Mouse (Mus musculus) liver, embryonic 14.5 days (tissue): ENCODE results near the gene Prdm11.

ENCODE experiments used
- CTCF ChIP-seq: IDR thresholded peaks from 2 replicates; pipeline ENCODE4 v1.5.1; 2016; ENCODE audit warnings: antibody characterized with exemption, low read depth, control low read depth
- EP300 ChIP-seq: IDR thresholded peaks from 2 replicates; pipeline ENCODE4 v1.6.1; 2016; ENCODE audit warnings: antibody characterized with exemption, low read depth

DNA sequence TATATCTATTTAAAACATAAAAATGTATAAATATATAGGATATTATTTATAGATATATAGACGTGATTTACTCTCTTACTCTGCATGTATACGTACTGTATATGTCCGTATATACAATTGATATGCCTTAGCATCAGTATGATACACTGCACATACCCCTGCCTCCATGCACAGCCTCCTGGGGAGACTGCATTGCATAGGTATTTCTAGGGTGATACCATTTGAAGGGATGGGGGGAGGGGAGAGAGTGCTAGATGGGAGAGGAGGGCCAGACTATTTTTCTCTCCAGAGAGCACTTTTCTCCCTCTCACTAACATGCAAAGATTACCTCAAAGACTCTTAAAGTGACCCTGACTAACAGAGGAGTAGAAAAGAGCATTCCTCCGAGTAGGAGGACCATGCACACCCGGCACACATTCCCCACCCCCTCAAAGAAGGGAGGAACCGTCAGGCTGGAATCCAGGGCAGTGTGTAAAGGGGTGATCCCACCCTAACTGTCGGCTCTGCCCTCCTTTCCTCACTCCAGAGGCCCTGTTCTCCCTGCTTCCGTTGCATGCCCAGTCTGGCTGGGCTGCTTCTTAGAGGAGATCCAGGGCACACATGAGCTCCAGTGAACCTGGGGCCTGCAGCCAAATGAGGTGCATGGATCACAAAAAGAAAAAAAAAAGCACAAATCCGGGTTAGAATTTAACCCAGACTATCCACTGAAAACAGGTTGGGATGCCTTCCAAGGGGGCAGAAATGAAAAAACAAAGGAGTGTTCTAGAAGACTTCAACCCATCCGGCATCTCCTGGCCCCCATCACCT, 78.7 kb downstream of the Prdm11 start:
- TF ChIP-seq EP300: no peak
- TF ChIP-seq CTCF: no peak
